Mouse (Mus musculus) MEL (cell line): Measurements from ENCODE around the gene Relt. TPM values are rescaled to one million over a fixed set of nuclear protein-coding genes. Genes with fewer than 3 reads are reported as not detected.

Source experiments
- DNase-seq: peaks from one replicate; pipeline ENCODE4 v3.0.0; 2011; ENCODE audit warnings: low read depth, low spot score
- H3K27ac ChIP-seq: 2 replicates; pipeline ENCODE4 v1.5.1; 2012; ENCODE audit warnings: low read depth, mild to moderate bottlenecking, control low read depth, low read length, moderate library complexity; ENCODE audit not compliant: control insufficient read depth
- H3K27me3 ChIP-seq, 2 experiments: fragments of 150-350 bp in 1 of 2; sonication (generic) in 1 of 2; 2 replicates each; pipeline ENCODE4 v1.6.1; 2012; ENCODE audit warnings: low read length in 2 of 2, mild to moderate bottlenecking in 2 of 2, improper control_type of control experiment in 1 of 2, moderate library complexity in 1 of 2; ENCODE audit not compliant: insufficient read depth in 2 of 2, control insufficient read depth in 1 of 2
- H3K36me3 ChIP-seq, 2 experiments: 2 replicates each; pipeline ENCODE4 v1.6.1; 2012 to 2014; ENCODE audit warnings: low read length in 2 of 2, improper control_type of control experiment in 1 of 2, inconsistent platforms in 1 of 2, mild to moderate bottlenecking in 1 of 2; ENCODE audit not compliant: insufficient read depth in 2 of 2, control insufficient read depth in 1 of 2
- H3K4me1 ChIP-seq, 2 experiments: fragments of 150-350 bp in 1 of 2; sonication (generic) in 1 of 2; 2 replicates each; pipeline ENCODE4 v1.6.1; 2012; ENCODE audit warnings: low read length in 2 of 2, improper control_type of control experiment in 1 of 2, mild to moderate bottlenecking in 1 of 2; ENCODE audit not compliant: insufficient read depth in 2 of 2, control insufficient read depth in 1 of 2
- H3K4me3 ChIP-seq, 2 experiments: fragments of 150-350 bp in 1 of 2; sonication (generic) in 1 of 2; 2 replicates each; pipeline ENCODE4 v1.5.1; 2012; ENCODE audit warnings: low read depth in 2 of 2, low read length in 2 of 2, mild to moderate bottlenecking in 2 of 2, moderate library complexity in 2 of 2, control low read depth in 1 of 2, improper control_type of control experiment in 1 of 2; ENCODE audit not compliant: control insufficient read depth in 1 of 2, insufficient read depth in 1 of 2
- H3K79me2 ChIP-seq: 2 replicates; pipeline ENCODE4 v1.6.1; 2012; ENCODE audit warnings: mild to moderate bottlenecking, low read length, moderate library complexity; ENCODE audit not compliant: control insufficient read depth, poor library complexity, insufficient read depth
- H3K9ac ChIP-seq: 2 replicates; pipeline ENCODE4 v1.6.1; 2012; ENCODE audit warnings: low read depth, mild to moderate bottlenecking, control low read depth, low read length, moderate library complexity; ENCODE audit not compliant: control insufficient read depth, poor library complexity, severe bottlenecking
- H3K9me3 ChIP-seq: fragments of 150-350 bp; sonication (generic); replicated peaks from 2 replicates; pipeline ENCODE4 v1.6.1; 2012; ENCODE audit warnings: mild to moderate bottlenecking, low read length, improper control_type of control experiment, moderate library complexity; ENCODE audit not compliant: insufficient read depth
- BHLHE40 ChIP-seq: IDR thresholded peaks from 2 replicates; pipeline ENCODE4 v1.6.1; 2012; ENCODE audit warnings: low read depth, mild to moderate bottlenecking, inconsistent platforms, low read length, improper control_type of control experiment, borderline replicate concordance
- E2F4 ChIP-seq: IDR thresholded peaks from 2 replicates; pipeline ENCODE4 v1.6.1; 2011; ENCODE audit warnings: low read depth, low read length, improper control_type of control experiment, borderline replicate concordance
- EP300 ChIP-seq, 2 experiments: IDR thresholded peaks; 2 replicates each; pipeline ENCODE4 v1.6.1; 2011; ENCODE audit warnings: improper control_type of control experiment in 2 of 2, low read length in 2 of 2, low read depth in 1 of 2, mild to moderate bottlenecking in 1 of 2
- GABPA ChIP-seq: IDR thresholded peaks from 2 replicates; pipeline ENCODE4 v1.6.1; 2012; ENCODE audit warnings: low read depth, mild to moderate bottlenecking, inconsistent platforms, low read length, improper control_type of control experiment, moderate library complexity
- JUND ChIP-seq: IDR thresholded peaks from 2 replicates; pipeline ENCODE4 v1.6.1; 2011; ENCODE audit warnings: low read depth, mild to moderate bottlenecking, improper control_type of control experiment, low read length
- MAX ChIP-seq: IDR thresholded peaks from 2 replicates; pipeline ENCODE4 v1.6.1; 2011; ENCODE audit warnings: low read length, improper control_type of control experiment
- MAZ ChIP-seq: IDR thresholded peaks from 2 replicates; pipeline ENCODE4 v1.6.1; 2012; ENCODE audit warnings: low read depth, mild to moderate bottlenecking, inconsistent platforms, low read length, improper control_type of control experiment
- MYB ChIP-seq: IDR thresholded peaks from 2 replicates; pipeline ENCODE4 v1.6.1; 2011; ENCODE audit warnings: mild to moderate bottlenecking, low read depth, low read length, improper control_type of control experiment
- MYC ChIP-seq: IDR thresholded peaks from 2 replicates; pipeline ENCODE4 v1.6.1; 2011; ENCODE audit warnings: low read depth, mild to moderate bottlenecking, low read length, improper control_type of control experiment, moderate library complexity
- NELFE ChIP-seq: IDR thresholded peaks from 2 replicates; pipeline ENCODE4 v1.6.1; 2011; ENCODE audit warnings: low read depth, low read length, improper control_type of control experiment
- NRF1 ChIP-seq: IDR thresholded peaks from 2 replicates; pipeline ENCODE4 v1.6.1; 2014; ENCODE audit warnings: low read depth, mild to moderate bottlenecking, inconsistent platforms, low read length, improper control_type of control experiment, moderate library complexity; ENCODE audit not compliant: poor library complexity, insufficient read depth, severe bottlenecking
- POLR2AphosphoS2 ChIP-seq: IDR thresholded peaks from 2 replicates; pipeline ENCODE4 v1.6.1; 2011; ENCODE audit warnings: low read length, improper control_type of control experiment
- RCOR1 ChIP-seq: IDR thresholded peaks from 2 replicates; pipeline ENCODE4 v1.6.1; 2012; ENCODE audit warnings: low read depth, mild to moderate bottlenecking, inconsistent platforms, low read length, improper control_type of control experiment
- SIN3A ChIP-seq: IDR thresholded peaks from 2 replicates; pipeline ENCODE4 v1.6.1; 2012; ENCODE audit warnings: low read length, improper control_type of control experiment, inconsistent platforms
- SMC3 ChIP-seq: IDR thresholded peaks from 2 replicates; pipeline ENCODE4 v1.6.1; 2011; ENCODE audit warnings: low read depth, low read length, improper control_type of control experiment
- TAL1 ChIP-seq: IDR thresholded peaks from 2 replicates; pipeline ENCODE4 v1.6.1; 2012; ENCODE audit warnings: mild to moderate bottlenecking, inconsistent platforms, low read length, moderate library complexity, mixed read lengths
- TBP ChIP-seq: IDR thresholded peaks from 2 replicates; pipeline ENCODE4 v1.8.0; 2011; ENCODE audit warnings: low read depth, low read length, improper control_type of control experiment
- UBTF ChIP-seq: IDR thresholded peaks from 2 replicates; pipeline ENCODE4 v1.6.1; 2012; ENCODE audit warnings: low read depth, mild to moderate bottlenecking, inconsistent platforms, low read length, improper control_type of control experiment, moderate library complexity, borderline replicate concordance; ENCODE audit not compliant: insufficient read depth
- ZMIZ1 ChIP-seq: IDR thresholded peaks from 2 replicates; pipeline ENCODE4 v1.6.1; 2012; ENCODE audit warnings: low read depth, mild to moderate bottlenecking, inconsistent platforms, low read length, improper control_type of control experiment, moderate library complexity
- polyA plus RNA-seq, 2 experiments: library from polyadenylated mRNA; stranded (reverse) in 1 of 2; unstranded in 1 of 2; fragments of >175 nt in 1 of 2; fragments of >200 nt in 1 of 2; gene quantifications; 2 replicates each; pipeline versions ENCODE4 v1.2.1 to v1.2.4; 2012; ENCODE audit warnings: low replicate concordance in 2 of 2, low read depth in 1 of 2; ENCODE audit not compliant: insufficient read length in 2 of 2, insufficient read depth in 1 of 2, missing spikeins in 1 of 2
- total RNA-seq: library from RNA; depleted of rRNA; stranded (reverse); fragments of 300-350 nt; gene quantifications from 2 replicates; pipeline ENCODE4 v1.2.3, GENCODE M21; 2012

The Relt gene
- total and polyA plus RNA-seq, 3 experiments, result 29.6 to 37.1 TPM; not detected in 1

DNA sequence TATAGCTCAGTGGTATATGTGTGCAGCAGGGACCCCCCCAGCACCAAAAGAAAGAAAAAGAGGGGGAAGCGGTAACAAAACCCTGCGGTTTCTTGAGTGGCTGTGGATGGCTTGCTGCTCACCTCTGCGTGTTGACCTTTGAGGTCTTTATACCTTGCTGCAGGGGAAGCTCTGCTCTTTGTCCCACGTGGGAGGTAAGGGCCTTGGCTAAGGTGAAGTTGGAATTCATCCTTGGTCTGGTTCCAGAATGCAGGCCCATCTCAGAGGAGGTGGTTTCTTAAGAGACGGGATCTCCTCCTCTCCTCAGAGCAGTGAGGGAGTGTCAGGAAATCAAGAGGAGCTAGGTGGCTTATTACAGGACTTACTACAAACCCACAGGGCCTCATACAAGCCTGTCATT lies 21.1 kb downstream of the Relt start:
- Histone ChIP-seq H3K36me3 (peaks cover 0 to 35% of the 10 kb centered on the region in 2 experiments; a peak in 2 of 4 replicates), H3K27ac (no peak overlapping the region), H3K79me2 (no peaks in the 10 kb centered on the region), H3K4me1 (peaks cover 26 to 50% of the 10 kb centered on the region in 2 experiments), H3K9me3 (no peaks in the 10 kb centered on the region), H3K27me3 (no peaks in the 10 kb centered on the region), H3K9ac (no peak overlapping the region), H3K4me3 (no peak overlapping the region)
- TF ChIP-seq RCOR1 (no peak), MAZ (no peak), ZMIZ1 (no peak), GABPA (no peak), MYC (no peak), BHLHE40 (no peak), SMC3 (no peak), JUND (no peak)
- no peak for DNase-seq

DNA sequence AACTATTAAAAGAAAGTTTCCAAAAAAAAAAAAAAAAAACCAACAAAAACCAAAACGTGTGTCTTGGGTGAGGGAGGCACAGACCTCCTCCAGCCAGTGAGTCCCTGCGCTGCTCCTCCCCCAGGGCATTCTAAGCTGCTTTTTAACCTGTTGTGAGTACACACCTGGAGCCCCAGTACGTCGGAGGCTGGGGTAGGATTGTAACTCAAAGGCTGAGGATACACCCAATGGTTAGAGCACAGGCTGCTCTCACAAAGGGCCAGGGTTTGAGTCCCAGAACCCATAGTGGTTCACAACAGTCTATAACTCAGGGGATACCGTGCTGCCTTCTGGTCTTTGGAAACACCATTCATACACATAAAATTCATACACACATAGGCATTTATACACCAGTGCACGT lies 21.6 kb downstream of the Relt start:
- no peak for DNase-seq
- Histone ChIP-seq H3K4me1 (peaks cover 26 to 50% of the 10 kb centered on the region in 2 experiments), H3K27ac (no peak overlapping the region), H3K27me3 (no peaks in the 10 kb centered on the region), H3K79me2 (no peaks in the 10 kb centered on the region), H3K9me3 (no peaks in the 10 kb centered on the region), H3K9ac (no peak overlapping the region), H3K4me3 (no peak overlapping the region), H3K36me3 (peaks cover 0 to 35% of the 10 kb centered on the region in 2 experiments; a peak in 2 of 4 replicates)
- TF ChIP-seq GABPA (no peak), TBP (no peak), MAX (no peak), SMC3 (no peak), NRF1 (no peak), BHLHE40 (no peak), EP300 (IDR thresholded peaks at IDR 0.05; ENCODE audit: low read depth in 1 of 2, low read length in 2 of 2) (no peak), POLR2AphosphoS2 (no peak), JUND (no peak)

DNA sequence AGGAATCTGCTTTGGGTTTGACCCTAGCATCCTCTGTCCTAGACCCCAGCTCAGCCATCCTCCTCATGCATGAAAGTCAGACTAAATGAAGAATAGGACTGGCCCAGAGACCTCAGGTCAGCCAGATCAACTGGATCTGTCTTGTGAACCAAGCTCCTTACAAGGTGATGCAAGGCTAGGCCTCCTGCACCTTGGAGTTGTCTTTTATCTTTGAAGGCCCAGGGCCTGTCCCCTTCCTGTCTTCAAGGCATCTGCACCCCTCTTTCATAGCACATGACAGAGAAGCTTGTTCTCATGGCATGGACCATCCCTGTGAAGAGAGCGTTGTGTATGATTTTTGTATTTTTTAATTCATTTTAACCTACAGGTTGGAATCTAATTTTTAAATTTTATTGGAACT lies 22.3 kb downstream of the Relt start:
- Histone ChIP-seq H3K27me3 (no peaks in the 10 kb centered on the region), H3K4me1 (peaks cover 26 to 49% of the 10 kb centered on the region in 2 experiments), H3K9me3 (no peaks in the 10 kb centered on the region), H3K36me3 (peaks cover 0 to 34% of the 10 kb centered on the region in 2 experiments; a peak in 2 of 4 replicates), H3K9ac (no peak overlapping the region), H3K4me3 (no peak overlapping the region), H3K27ac (no peak overlapping the region), H3K79me2 (no peaks in the 10 kb centered on the region)
- DNase-seq, result no peak
- TF ChIP-seq NELFE (no peak), TAL1 (peak; percentile 47), SIN3A (no peak), MAZ (no peak), E2F4 (no peak), MYB (no peak), UBTF (no peak)
